Mouse (Mus musculus) forebrain, embryonic 12.5 days (tissue): ENCODE measurements at regions not wholly inside any gene's neighbourhood (a gene's known extent, or its start where the extent isn't known, plus 50 kb on each side); places are given as distances from the start of the nearest gene placed in this dataset.

Experiments used
- ATAC-seq: fragments of 200-750 bp; cut with Nextera tagmentation; 2 replicates; pipeline ENCODE4 v1.8.0; 2017; ENCODE audit warnings: moderate TSS enrichment; ENCODE audit not compliant: low FRiP score
- H3K27ac ChIP-seq: fragments of 300-500 bp; sonication (generic); 2 replicates; pipeline ENCODE4 v1.5.1; 2016; ENCODE audit warnings: mild to moderate bottlenecking
- H3K27me3 ChIP-seq: fragments of 300-500 bp; sonication (generic); 2 replicates; pipeline ENCODE4 v1.6.1; 2016; ENCODE audit warnings: mild to moderate bottlenecking
- H3K36me3 ChIP-seq: fragments of 300-500 bp; sonication (generic); replicated peaks from 2 replicates; pipeline ENCODE4 v1.6.1; 2016; ENCODE audit warnings: mild to moderate bottlenecking
- H3K4me1 ChIP-seq: fragments of 300-500 bp; sonication (generic); 2 replicates; pipeline ENCODE4 v1.6.1; 2016
- H3K4me2 ChIP-seq: fragments of 300-500 bp; sonication (generic); 2 replicates; pipeline ENCODE4 v1.6.1; 2016; ENCODE audit warnings: mild to moderate bottlenecking, moderate library complexity
- H3K4me3 ChIP-seq: fragments of 300-500 bp; sonication (generic); replicated peaks from 2 replicates; pipeline ENCODE4 v1.5.1; 2016; ENCODE audit warnings: mild to moderate bottlenecking
- H3K9ac ChIP-seq: fragments of 300-500 bp; sonication (generic); 2 replicates; pipeline ENCODE4 v1.6.1; 2016; ENCODE audit warnings: mild to moderate bottlenecking
- H3K9me3 ChIP-seq: fragments of 300-500 bp; sonication (generic); 2 replicates; pipeline ENCODE4 v1.6.1; 2016
- WGBS: fragments of 180-500 bp; shearing (Covaris S2); methylation state at CpG from one replicate; pipeline ENCODE4 v1.1.7; 2016; 5-methylcytosine and 5-hydroxymethylcytosine counted together

DNA sequence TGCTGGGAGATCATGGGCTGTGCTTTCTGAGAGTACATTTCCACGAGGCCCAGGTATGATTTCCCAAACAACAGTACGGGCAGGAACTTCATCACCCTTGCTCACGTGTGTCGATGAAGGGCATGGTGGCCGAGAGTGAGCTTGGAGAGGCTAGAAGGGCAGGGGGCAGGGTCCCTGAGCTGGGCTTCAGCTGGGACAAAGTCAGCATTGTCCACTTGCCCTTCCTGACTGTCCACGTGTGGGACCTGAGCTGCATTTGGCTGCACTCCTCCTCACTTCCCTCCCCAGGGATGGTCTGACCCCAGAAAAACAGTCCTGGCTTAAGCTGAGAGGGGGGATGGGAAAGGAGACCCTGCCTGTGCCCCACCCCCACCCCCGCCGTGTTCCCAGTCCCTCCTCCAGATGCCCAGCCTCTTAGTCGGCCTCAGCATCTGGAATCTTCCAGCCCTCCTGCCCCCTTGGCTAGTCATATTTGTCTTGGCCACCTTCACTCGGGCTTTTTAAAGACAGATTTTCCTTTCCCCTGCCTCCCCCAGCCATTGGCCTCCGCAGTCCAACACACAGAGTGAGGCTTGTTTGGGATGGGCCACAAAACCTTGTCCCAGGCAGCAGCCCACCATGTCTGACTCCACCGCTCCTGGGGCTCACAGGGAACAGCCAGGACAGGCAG is 58.6 kb downstream of the Isg20 start:
- WGBS = 62% methylated on average over 12 of the region's 12 CpGs

DNA sequence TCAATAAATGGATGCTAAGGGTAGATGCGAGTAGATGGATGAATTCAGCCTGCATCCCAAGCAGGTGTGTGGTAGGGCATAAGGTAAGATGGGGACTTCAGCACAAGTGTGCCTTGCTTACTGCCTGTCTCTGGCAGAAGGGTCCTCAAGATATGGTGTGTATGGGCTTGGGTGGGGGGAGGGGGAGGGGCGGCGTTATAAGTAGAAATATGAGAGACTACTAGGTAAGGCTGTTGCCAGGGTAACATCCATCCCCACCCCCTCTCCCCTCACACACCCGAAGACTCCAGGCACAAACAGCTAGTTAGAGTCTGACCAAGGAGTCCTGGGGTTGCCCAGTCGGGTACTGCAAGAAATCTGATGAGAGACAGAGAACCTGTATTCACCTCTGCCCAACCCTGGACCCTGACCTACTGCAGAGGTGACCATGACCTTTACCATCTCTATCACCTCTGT is 63.5 kb upstream of the Acan start:
- H3K4me3 ChIP-seq = peak overlapping the region; percentile 46
- 45% methylated on average over 5 of the region's 5 CpGs for WGBS
- H3K9me3 ChIP-seq = no peaks in the 10 kb centered on the region
- peak; percentile 64 for ATAC-seq
- H3K27me3 ChIP-seq = peaks cover 19% of the 10 kb centered on the region; the same call in 1 of the 2 replicates
- no peaks in the 10 kb centered on the region for H3K36me3 ChIP-seq
- H3K4me1 ChIP-seq = peaks cover 10% of the 10 kb centered on the region
- no peak overlapping the region for H3K27ac ChIP-seq
- H3K4me2 ChIP-seq = peak overlapping the region; percentile 87
- H3K9ac ChIP-seq = peak overlapping the region; percentile 51; the same call in 1 of the 2 replicates

More for the DNA sequence above, 58.6 kb downstream of the Isg20 start:
- Histone ChIP-seq H3K36me3 (no peaks in the 10 kb centered on the region), H3K27ac (no peak overlapping the region), H3K9me3 (no peaks in the 10 kb centered on the region), H3K4me3 (no peak overlapping the region), H3K4me2 (no peak overlapping the region), H3K27me3 (no peaks in the 10 kb centered on the region), H3K4me1 (peaks cover 5% of the 10 kb centered on the region; the same call in 1 of the 2 replicates), H3K9ac (no peak overlapping the region)
- ATAC-seq = no peak

DNA sequence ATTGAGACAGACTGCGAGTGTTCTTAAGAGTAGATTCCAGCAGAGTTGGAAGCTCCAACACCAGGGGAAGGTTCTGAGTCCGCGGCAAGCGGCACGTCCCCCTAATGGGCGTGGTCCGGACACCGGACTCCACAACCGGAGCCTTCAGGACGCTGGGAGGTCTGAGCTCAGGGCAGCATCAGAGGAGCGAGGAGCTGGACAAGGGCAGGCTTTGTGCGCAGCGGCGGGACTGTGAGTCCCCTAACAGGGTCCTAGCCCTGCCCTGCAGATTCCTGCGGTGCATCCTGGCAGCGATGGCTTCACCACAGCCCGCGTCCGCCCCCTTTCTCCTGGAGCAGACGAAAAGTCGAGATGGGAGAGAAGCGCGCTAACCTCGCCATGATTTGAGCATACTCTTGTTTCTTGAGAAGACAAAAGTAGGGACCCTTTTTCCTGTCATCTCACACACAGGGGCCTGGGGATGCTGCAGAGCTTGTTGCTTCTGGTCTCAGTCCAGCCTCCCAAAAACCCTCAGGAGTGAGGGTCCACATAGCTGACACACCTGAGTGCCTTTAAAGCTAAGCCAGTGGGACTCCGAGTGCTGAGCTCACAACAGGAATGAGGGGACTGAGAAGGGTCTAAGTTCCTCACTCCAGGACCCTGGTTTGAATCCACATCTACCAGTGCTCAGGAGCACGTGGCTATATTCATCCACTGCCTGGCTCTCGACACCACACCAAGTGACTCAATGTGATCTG is 62.8 kb upstream of the Acan start:
- H3K4me3 ChIP-seq = peak overlapping the region; percentile 46

DNA sequence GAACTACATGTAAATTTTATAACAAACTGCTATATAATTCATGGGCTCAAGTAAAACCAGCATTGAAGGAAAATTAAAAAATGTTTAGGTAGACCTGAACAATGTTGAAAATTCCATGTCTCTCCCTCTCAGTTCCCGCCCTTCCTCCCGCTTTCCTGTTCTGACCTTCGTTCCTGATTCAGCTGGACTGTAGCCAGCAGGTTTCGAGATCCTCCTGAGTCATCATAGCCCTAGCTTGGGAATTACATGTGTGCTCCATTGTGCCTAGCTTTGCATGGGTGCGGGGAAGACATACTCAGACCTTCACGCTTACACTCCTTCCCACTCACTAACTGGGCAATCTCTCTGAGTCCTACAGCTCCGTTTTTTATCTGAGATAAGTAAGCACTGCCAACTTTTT is 60.3 kb upstream of the Acan start:
- H3K27me3 ChIP-seq = peaks cover 19% of the 10 kb centered on the region; the same call in 1 of the 2 replicates
- H3K9me3 ChIP-seq = no peaks in the 10 kb centered on the region
- H3K36me3 ChIP-seq = no peaks in the 10 kb centered on the region
- 91% methylated on average over 7 of the region's 7 CpGs for WGBS
- H3K4me1 ChIP-seq = peaks cover 10% of the 10 kb centered on the region
- no peak overlapping the region for H3K27ac ChIP-seq
- H3K9ac ChIP-seq = no peak overlapping the region
- ATAC-seq = no peak
- no peak overlapping the region for H3K4me2 ChIP-seq
- no peak overlapping the region for H3K4me3 ChIP-seq

More for the DNA sequence above, 62.8 kb upstream of the Acan start:
- Histone ChIP-seq H3K36me3 (no peaks in the 10 kb centered on the region), H3K4me1 (peaks cover 10% of the 10 kb centered on the region), H3K9me3 (no peaks in the 10 kb centered on the region), H3K27ac (no peak overlapping the region), H3K4me2 (peak overlapping the region; percentile 87), H3K9ac (peak overlapping the region; percentile 51; the same call in 1 of the 2 replicates), H3K27me3 (peaks cover 19% of the 10 kb centered on the region; the same call in 1 of the 2 replicates)
- 4% methylated on average over 27 of the region's 27 CpGs for WGBS
- ATAC-seq = peak; percentile 82

DNA sequence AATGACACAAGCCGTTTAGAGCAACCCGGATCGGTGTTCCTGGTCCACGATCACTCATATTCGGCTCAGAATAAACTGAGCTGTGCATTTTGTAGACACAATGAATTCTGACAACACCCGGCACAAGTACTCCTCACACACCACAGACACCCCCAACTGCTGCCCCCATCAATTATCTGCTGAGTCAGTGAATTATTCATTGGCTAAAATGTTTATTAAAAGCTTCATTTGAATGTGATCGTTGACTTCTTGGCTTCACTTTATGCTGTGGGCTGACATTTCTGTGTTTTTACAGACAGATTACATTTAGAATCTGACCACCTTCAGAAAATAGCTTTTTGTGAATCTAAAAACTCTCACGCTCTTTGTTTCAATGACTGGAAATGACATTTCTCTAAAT is 59.1 kb upstream of the Acan start:
- WGBS = 87% methylated on average over 8 of the region's 8 CpGs

DNA sequence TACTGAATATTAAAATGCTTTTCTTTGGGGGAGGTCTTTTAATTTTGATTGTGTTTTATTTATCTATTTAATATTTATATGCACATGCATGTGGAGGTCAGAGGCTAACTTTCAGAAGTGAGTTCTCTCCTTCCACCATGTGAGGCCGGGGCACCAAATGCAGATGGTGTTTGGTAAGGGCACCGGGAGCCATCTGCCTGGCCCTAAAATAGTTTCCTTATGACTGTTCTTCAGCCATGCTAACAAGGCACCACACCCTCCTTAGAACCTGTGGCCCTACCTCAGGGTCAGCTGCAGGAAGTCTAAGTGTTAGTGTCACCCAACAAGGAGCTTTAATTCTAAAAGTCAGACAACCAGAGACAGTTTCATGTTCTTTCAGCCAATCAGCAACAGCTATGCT is 58.2 kb upstream of the Acan start:
- no peak for ATAC-seq
- H3K4me2 ChIP-seq = no peak overlapping the region
- no peak overlapping the region for H3K9ac ChIP-seq
- H3K27me3 ChIP-seq = peaks cover 9% of the 10 kb centered on the region; the same call in 1 of the 2 replicates
- no peaks in the 10 kb centered on the region for H3K36me3 ChIP-seq
- no peak overlapping the region for H3K4me3 ChIP-seq
- H3K27ac ChIP-seq = no peak overlapping the region
- WGBS = 91% methylated on average over 2 of the region's 2 CpGs
- H3K4me1 ChIP-seq = peaks cover 8% of the 10 kb centered on the region
- no peaks in the 10 kb centered on the region for H3K9me3 ChIP-seq

More for the DNA sequence above, 59.1 kb upstream of the Acan start:
- no peak overlapping the region for H3K4me2 ChIP-seq
- ATAC-seq = no peak
- peaks cover 10% of the 10 kb centered on the region for H3K4me1 ChIP-seq
- H3K27me3 ChIP-seq = peaks cover 18% of the 10 kb centered on the region; the same call in 1 of the 2 replicates
- no peak overlapping the region for H3K9ac ChIP-seq
- no peaks in the 10 kb centered on the region for H3K36me3 ChIP-seq
- no peak overlapping the region for H3K4me3 ChIP-seq
- no peak overlapping the region for H3K27ac ChIP-seq
- H3K9me3 ChIP-seq = no peaks in the 10 kb centered on the region

DNA sequence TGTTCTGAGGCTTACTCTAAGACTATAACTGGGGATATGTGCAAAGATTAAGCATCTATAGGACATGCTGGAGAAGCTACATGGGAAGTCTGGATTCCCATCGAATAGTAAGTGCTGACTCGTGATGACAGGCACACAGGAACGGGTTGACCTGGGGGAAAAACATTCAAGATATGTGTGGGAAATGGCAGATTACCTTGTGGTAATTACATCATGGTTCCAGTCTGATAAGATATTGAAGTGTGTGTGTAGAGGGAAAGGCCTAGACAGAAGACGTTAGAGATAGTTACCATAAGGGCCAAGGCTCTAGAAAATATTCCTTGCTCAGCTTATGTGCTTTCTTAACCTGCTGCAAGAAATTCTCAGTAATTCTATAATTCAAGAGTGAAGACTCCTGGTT is 57.5 kb upstream of the Acan start:
- H3K9me3 ChIP-seq = no peaks in the 10 kb centered on the region
- no peak overlapping the region for H3K27ac ChIP-seq
- H3K9ac ChIP-seq = no peak overlapping the region
- no peak overlapping the region for H3K4me3 ChIP-seq
- ATAC-seq = no peak
- peaks cover 4% of the 10 kb centered on the region; the same call in 1 of the 2 replicates for H3K27me3 ChIP-seq
- 82% methylated on average over 4 of the region's 4 CpGs for WGBS
- H3K4me1 ChIP-seq = peaks cover under 1% of the 10 kb centered on the region
- H3K36me3 ChIP-seq = no peaks in the 10 kb centered on the region
- no peak overlapping the region for H3K4me2 ChIP-seq
